ENCODE assay signal across 8 mouse cellular contexts in genomic region chr11:96861446-96861845, GRCm38 (mm10). TPM values are rescaled to one million over a fixed set of nuclear protein-coding genes. Genes with fewer than 3 reads are reported as not detected.
A peak's percentile ranks its signal among the peaks of the same experiment; 100 is the strongest.
DNase-seq lines count a peak whose midpoint lies in the region; ATAC-seq lines count a peak whose summit lies in the region.

No protein-coding gene starts in this region.

- H3K4me3 ChIP-seq in forebrain, embryonic 15.5 days: peak overlapping the region; percentile 42
- peak overlapping the region; percentile 47 for H3K4me3 ChIP-seq in hindbrain, embryonic 13.5 days
- peak overlapping the region; percentile 50 for H3K4me3 ChIP-seq in liver, embryonic 13.5 days (replicated peaks)
- peak overlapping the region; percentile 38 for H3K4me3 ChIP-seq in neural tube, embryonic 12.5 days

- peak; percentile 15 for ATAC-seq in forebrain, embryonic 15.5 days (replicated peaks)
- ATAC-seq in hindbrain, embryonic 13.5 days (ENCODE audit: low FRiP score): peak; percentile 55
- ATAC-seq in liver, embryonic 13.5 days (ENCODE audit: low read depth): peak; percentile 18
- peak; percentile 57 for ATAC-seq in neural tube, embryonic 12.5 days (ENCODE audit: low FRiP score, low read depth)

- peak; percentile 68 to 83 for DNase-seq in adrenal gland, adult (ENCODE audit: inconsistent age in 2 of 2, low spot score in 1 of 2)
- no peak for DNase-seq in adrenal gland, postnatal 4 days (ENCODE audit: low spot score in 2 of 2)
- peak; percentile 32 for DNase-seq in R1 (ENCODE audit: low read depth, low spot score)
- no peak for DNase-seq in liver, embryonic 13.5 days
- no peak for DNase-seq in yolk sac, embryonic 10.5 days (ENCODE audit: low spot score)

- H3K9ac ChIP-seq in forebrain, embryonic 15.5 days (replicated peaks): peak overlapping the region; percentile 39
- H3K9ac ChIP-seq in hindbrain, embryonic 13.5 days: peak overlapping the region; percentile 71
- H3K9ac ChIP-seq in liver, embryonic 13.5 days: peak overlapping the region; percentile 42; the same call in 1 of the 2 replicates
- peak overlapping the region; percentile 53 for H3K9ac ChIP-seq in neural tube, embryonic 12.5 days

- H3K27me3 ChIP-seq in forebrain, embryonic 15.5 days: no peaks in the 10 kb centered on the region
- H3K27me3 ChIP-seq in hindbrain, embryonic 13.5 days: no peaks in the 10 kb centered on the region
- H3K27me3 ChIP-seq in liver, embryonic 13.5 days: peaks cover 21% of the 10 kb centered on the region
- H3K27me3 ChIP-seq in neural tube, embryonic 12.5 days (replicated peaks): no peaks in the 10 kb centered on the region

- H3K9me3 ChIP-seq in forebrain, embryonic 15.5 days: no peaks in the 10 kb centered on the region
- H3K9me3 ChIP-seq in hindbrain, embryonic 13.5 days: no peaks in the 10 kb centered on the region
- no peaks in the 10 kb centered on the region for H3K9me3 ChIP-seq in liver, embryonic 13.5 days (replicated peaks)
- no peaks in the 10 kb centered on the region for H3K9me3 ChIP-seq in neural tube, embryonic 12.5 days

- H3K4me1 ChIP-seq in forebrain, embryonic 15.5 days: peaks cover 32% of the 10 kb centered on the region
- H3K4me1 ChIP-seq in hindbrain, embryonic 13.5 days (replicated peaks): peaks cover 36% of the 10 kb centered on the region
- H3K4me1 ChIP-seq in liver, embryonic 13.5 days (replicated peaks): peaks cover 15% of the 10 kb centered on the region
- peaks cover 33% of the 10 kb centered on the region for H3K4me1 ChIP-seq in neural tube, embryonic 12.5 days

- H3K4me2 ChIP-seq in forebrain, embryonic 15.5 days (replicated peaks): peak overlapping the region; percentile 79
- peak overlapping the region; percentile 83 for H3K4me2 ChIP-seq in hindbrain, embryonic 13.5 days
- H3K4me2 ChIP-seq in liver, embryonic 13.5 days: peak overlapping the region; percentile 74
- peak overlapping the region; percentile 89 for H3K4me2 ChIP-seq in neural tube, embryonic 12.5 days (replicated peaks)

- H3K27ac ChIP-seq in forebrain, embryonic 15.5 days (replicated peaks): no peak overlapping the region
- no peak overlapping the region for H3K27ac ChIP-seq in hindbrain, embryonic 13.5 days
- H3K27ac ChIP-seq in liver, embryonic 13.5 days: no peak overlapping the region
- no peak overlapping the region for H3K27ac ChIP-seq in neural tube, embryonic 12.5 days

- H3K36me3 ChIP-seq in forebrain, embryonic 15.5 days: no peaks in the 10 kb centered on the region
- H3K36me3 ChIP-seq in hindbrain, embryonic 13.5 days: no peaks in the 10 kb centered on the region
- H3K36me3 ChIP-seq in liver, embryonic 13.5 days: no peaks in the 10 kb centered on the region
- H3K36me3 ChIP-seq in neural tube, embryonic 12.5 days: no peaks in the 10 kb centered on the region

- WGBS in forebrain, embryonic 15.5 days: 3% methylated on average over 20 of the region's 20 CpGs
- WGBS in hindbrain, embryonic 13.5 days: 1% methylated on average over 20 of the region's 20 CpGs
- 2% methylated on average over 20 of the region's 20 CpGs for WGBS in liver, embryonic 13.5 days (ENCODE audit: insufficient replicate concordance)
- WGBS in neural tube, embryonic 12.5 days: 1% methylated on average over 20 of the region's 20 CpGs

RNA-seq across cellular contexts. Expression of gene Copz2, which starts 11.8 kb away (rescaled TPM):
- 10 to 100 TPM; 53.2 to 62.5 TPM for total RNA-seq in adrenal gland, postnatal 4 days (2021)
- 12.2 and 13.5 TPM in 2 replicates for polyA plus RNA-seq in forebrain, embryonic 15.5 days (2015; fragmentation: Nextera tagmentation; extraction: Ambion mirVana)
- polyA plus RNA-seq in hindbrain, embryonic 13.5 days (2015; fragmentation: Nextera tagmentation; extraction: Ambion mirVana): 27.3 and 31.7 TPM in 2 replicates
- 19.7 and 20.0 TPM in 2 replicates for polyA plus RNA-seq in liver, embryonic 13.5 days (2015; fragmentation: Nextera tagmentation; extraction: Ambion mirVana)
- polyA plus RNA-seq in neural tube, embryonic 12.5 days (2016; fragmentation: Nextera tagmentation; extraction: Ambion mirVana): 41.4 and 46.9 TPM in 2 replicates

RNA-seq across cellular contexts. Expression of gene Nfe2l1, which starts 31.7 kb away (rescaled TPM):
- 100 to 1,000 TPM; 269 to 272 TPM for total RNA-seq in adrenal gland, postnatal 4 days (2021)
- polyA plus RNA-seq in forebrain, embryonic 15.5 days (2015; fragmentation: Nextera tagmentation; extraction: Ambion mirVana): 55.7 and 59.6 TPM in 2 replicates
- polyA plus RNA-seq in hindbrain, embryonic 13.5 days (2015; fragmentation: Nextera tagmentation; extraction: Ambion mirVana): 69.8 and 72.6 TPM in 2 replicates
- 19.2 and 20.2 TPM in 2 replicates for polyA plus RNA-seq in liver, embryonic 13.5 days (2015; fragmentation: Nextera tagmentation; extraction: Ambion mirVana)
- polyA plus RNA-seq in neural tube, embryonic 12.5 days (2016; fragmentation: Nextera tagmentation; extraction: Ambion mirVana): 75.5 and 79.5 TPM in 2 replicates

RNA-seq across cellular contexts. Expression of gene Cdk5rap3, which starts 54.9 kb away (rescaled TPM):
- 10 to 100 TPM; 71.6 to 74.7 TPM for total RNA-seq in adrenal gland, postnatal 4 days (2021)
- polyA plus RNA-seq in forebrain, embryonic 15.5 days (2015; fragmentation: Nextera tagmentation; extraction: Ambion mirVana): 106 and 109 TPM in 2 replicates
- polyA plus RNA-seq in hindbrain, embryonic 13.5 days (2015; fragmentation: Nextera tagmentation; extraction: Ambion mirVana): 92.9 and 100 TPM in 2 replicates
- 39.6 and 44.4 TPM in 2 replicates for polyA plus RNA-seq in liver, embryonic 13.5 days (2015; fragmentation: Nextera tagmentation; extraction: Ambion mirVana)
- 99.3 and 103 TPM in 2 replicates for polyA plus RNA-seq in neural tube, embryonic 12.5 days (2016; fragmentation: Nextera tagmentation; extraction: Ambion mirVana)

Comparison
In these comparisons a context has a peak if more than half of its experiments do, and no peak if none do; other contexts are left out.
1. DNase-seq: peak in adrenal gland, adult (2 of 2) and R1 (single experiment); none in adrenal gland, postnatal 4 days (0 of 2), liver, embryonic 13.5 days (single experiment) and yolk sac, embryonic 10.5 days (single experiment).
2. Peak in every context shown above with its lines, with median percentiles within 50 percentile points of each other: ATAC-seq, H3K4me2 ChIP-seq, H3K4me3 ChIP-seq and H3K9ac ChIP-seq.